Mouse (Mus musculus) intestine, embryonic 14.5 days (tissue): ENCODE data around the gene Prnp. TPM values are rescaled to one million over a fixed set of nuclear protein-coding genes. Genes with fewer than 3 reads are reported as not detected.
A peak's percentile ranks its signal among the peaks of the same experiment; 100 is the strongest.

Source experiments
- ATAC-seq: fragments of 200-750 bp; cut with Nextera tagmentation; replicated peaks from 2 replicates; pipeline ENCODE4 v1.8.0; 2017; ENCODE audit warnings: low read depth, moderate number of reproducible peaks, moderate TSS enrichment, moderate library complexity; ENCODE audit not compliant: low FRiP score, low TSS enrichment
- DNase-seq: peaks from one replicate; pipeline ENCODE4 v3.0.0-alpha.2; 2018; ENCODE audit warnings: low spot score
- H3K27ac ChIP-seq: fragments of 300-500 bp; sonication (generic); 2 replicates; pipeline ENCODE4 v1.5.1; 2014; ENCODE audit warnings: low read depth, mild to moderate bottlenecking, control low read depth
- H3K27me3 ChIP-seq: fragments of 300-500 bp; sonication (generic); replicated peaks from 2 replicates; pipeline ENCODE4 v1.6.1; 2014; ENCODE audit warnings: low read length, control low read depth; ENCODE audit not compliant: control insufficient read depth, insufficient read depth
- H3K36me3 ChIP-seq: fragments of 300-500 bp; sonication (generic); 2 replicates; pipeline ENCODE4 v1.6.1; 2014; ENCODE audit warnings: low read length, control low read depth; ENCODE audit not compliant: control insufficient read depth, insufficient read depth
- H3K4me1 ChIP-seq: fragments of 300-500 bp; sonication (generic); replicated peaks from 2 replicates; pipeline ENCODE4 v1.6.1; 2014; ENCODE audit warnings: low read length, control low read depth, mixed read lengths; ENCODE audit not compliant: control insufficient read depth, insufficient read depth
- H3K4me2 ChIP-seq: fragments of 300-500 bp; sonication (generic); 2 replicates; pipeline ENCODE4 v1.6.1; 2014; ENCODE audit warnings: low read length
- H3K4me3 ChIP-seq: fragments of 300-500 bp; sonication (generic); 2 replicates; pipeline ENCODE4 v1.5.1; 2014; ENCODE audit warnings: low read depth, low read length, control low read depth, mixed read lengths
- H3K9ac ChIP-seq: fragments of 300-500 bp; sonication (generic); 2 replicates; pipeline ENCODE4 v1.6.1; 2014; ENCODE audit warnings: mild to moderate bottlenecking, low read length
- H3K9me3 ChIP-seq: fragments of 300-500 bp; sonication (generic); 2 replicates; pipeline ENCODE4 v1.6.1; 2016; ENCODE audit warnings: low read length, control low read depth; ENCODE audit not compliant: control insufficient read depth
- WGBS: fragments of 180-500 bp; shearing (Covaris S2); extraction: QIAGEN DNeasy Blood & Tissue Kit; methylation state at CpG from one replicate; pipeline ENCODE4 v1.1.7; 2014; 5-methylcytosine and 5-hydroxymethylcytosine counted together
- polyA plus RNA-seq: library from polyadenylated mRNA; unstranded; fragments of >200 nt; fragmentation: Nextera tagmentation; extraction: Ambion mirVana; gene quantifications from 2 replicates; pipeline ENCODE4 v1.2.1, GENCODE M21; 2014

Gene Prnp
- 41.3 and 43.0 TPM in 2 replicates for polyA plus RNA-seq

DNA sequence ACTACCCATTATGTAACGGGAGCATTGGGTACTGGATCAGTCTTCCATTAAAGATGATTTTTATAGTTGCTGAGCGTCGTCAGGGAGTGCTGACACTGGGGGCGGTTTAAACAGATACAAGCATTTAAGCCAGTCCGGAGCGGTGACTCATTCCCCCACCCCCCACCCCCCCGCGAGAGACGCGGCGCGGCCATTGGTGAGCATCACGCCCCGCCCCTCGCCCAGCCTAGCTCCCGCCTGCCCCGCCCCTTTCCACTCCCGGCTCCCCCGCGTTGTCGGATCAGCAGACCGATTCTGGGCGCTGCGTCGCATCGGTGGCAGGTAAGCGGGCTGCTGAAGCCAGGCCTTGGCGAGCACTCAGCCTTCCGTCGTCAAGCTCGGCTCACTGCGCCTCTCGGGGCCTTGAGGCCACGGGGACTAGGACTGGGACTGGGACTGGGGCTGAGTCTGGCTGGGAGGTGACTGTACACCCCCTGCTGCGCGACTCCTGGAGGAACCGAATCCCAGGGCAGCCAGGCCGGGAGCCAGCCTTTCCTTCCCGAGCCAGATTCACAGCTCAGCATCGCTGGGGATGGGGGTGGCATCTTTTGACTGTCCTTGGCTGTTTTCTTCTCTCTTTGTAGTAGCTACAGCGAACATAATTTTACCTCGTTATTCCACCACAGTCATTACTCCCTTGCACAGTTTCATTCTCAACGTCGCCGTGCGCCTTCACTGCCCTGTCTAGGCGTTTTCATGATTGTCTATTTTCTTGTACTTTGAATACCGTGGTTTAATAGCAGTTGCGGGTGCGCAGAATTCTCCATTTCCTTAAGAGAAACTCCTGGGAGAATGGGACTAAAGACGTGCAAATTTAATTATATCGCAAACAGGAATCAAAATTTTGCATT, at the start of gene Prnp, which contains the start of gene Prn:
Gene Prnp, plus strand, starts transcription at position 246 of the 890 bp plus-strand sequence.
Gene Prn, plus strand, starts transcription at position 275 of the 890 bp plus-strand sequence.
- Histone ChIP-seq H3K27ac (peak within 1 kb of the TSS; percentile 64; the same call in 1 of the 2 replicates), H3K9me3 (no peaks in the 10 kb centered on the region), H3K4me2 (peak within 1 kb of the TSS; percentile 64), H3K27me3 (no peaks in the 10 kb centered on the region), H3K4me1 (peaks cover 8% of the 10 kb centered on the region), H3K4me3 (peak within 1 kb of the TSS; percentile 56), H3K36me3 (no peaks in the 10 kb centered on the region), H3K9ac (peak within 1 kb of the TSS; percentile 52)
- peak; percentile 95 for DNase-seq
- 5% methylated on average over 52 of the region's 52 CpGs for WGBS
- ATAC-seq, result peak; percentile 89

DNA sequence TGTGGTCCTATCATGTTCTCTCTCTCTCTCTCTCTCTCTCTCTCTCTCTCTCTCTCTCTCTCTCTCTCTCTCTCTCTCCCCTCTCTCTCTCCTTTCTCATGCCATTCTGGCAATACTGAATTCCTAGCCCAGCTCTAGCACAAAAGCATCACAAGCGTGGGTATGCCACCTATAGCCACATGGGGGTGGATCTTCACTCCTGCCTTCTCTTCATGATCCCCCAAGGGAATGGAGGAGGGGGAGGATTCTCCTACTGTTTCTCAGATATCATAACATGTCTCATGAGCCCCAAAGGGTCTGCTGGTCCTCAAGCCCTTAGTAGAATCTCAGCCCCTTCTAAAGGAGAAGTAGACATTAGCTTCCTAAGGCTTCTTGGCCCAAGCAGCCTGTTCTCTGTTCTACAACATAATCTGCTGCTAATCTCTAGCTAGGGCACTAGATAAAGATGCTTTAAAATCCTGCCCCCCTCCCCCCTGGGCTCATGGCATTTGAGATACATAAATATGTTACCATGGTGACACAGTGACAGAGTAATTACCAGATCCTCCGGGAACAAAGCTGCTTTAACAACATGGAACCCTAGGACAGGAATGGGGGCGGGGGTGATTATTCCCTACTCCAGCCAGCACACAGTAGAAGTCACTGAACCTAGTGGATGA, 47.0 kb upstream of the Prnp start:
- H3K36me3 ChIP-seq, result no peaks in the 10 kb centered on the region
- WGBS, result 55% methylated on average over 3 of the region's 3 CpGs
- no peaks in the 10 kb centered on the region for H3K27me3 ChIP-seq
- no peak for DNase-seq
- no peak overlapping the region for H3K4me3 ChIP-seq
- no peaks in the 10 kb centered on the region for H3K9me3 ChIP-seq
- no peak for ATAC-seq
- H3K4me2 ChIP-seq, result no peak overlapping the region
- H3K27ac ChIP-seq, result no peak overlapping the region
- no peaks in the 10 kb centered on the region for H3K4me1 ChIP-seq
- no peak overlapping the region for H3K9ac ChIP-seq

DNA sequence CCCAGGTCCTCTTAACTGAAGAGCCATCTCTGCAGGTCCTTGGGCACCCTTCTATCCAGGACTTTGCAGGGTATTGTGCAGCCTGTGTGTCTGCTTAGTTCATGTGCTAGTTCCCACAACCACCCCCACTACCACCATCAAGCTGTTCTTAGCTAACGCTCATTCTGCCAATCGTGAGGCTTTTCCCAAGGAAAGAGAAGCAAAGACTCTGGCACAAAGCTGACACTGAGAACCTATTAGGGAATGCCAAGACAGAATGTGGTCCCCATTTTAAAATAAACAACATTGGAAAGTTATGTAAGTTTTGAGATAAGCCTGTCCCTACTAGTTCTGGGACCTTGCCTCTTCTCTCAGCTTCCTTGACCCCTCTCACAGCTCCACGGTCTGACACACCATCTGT, 46.3 kb upstream of the Prnp start:
- 43% methylated on average over 3 of the region's 3 CpGs for WGBS
- no peak for ATAC-seq

DNA sequence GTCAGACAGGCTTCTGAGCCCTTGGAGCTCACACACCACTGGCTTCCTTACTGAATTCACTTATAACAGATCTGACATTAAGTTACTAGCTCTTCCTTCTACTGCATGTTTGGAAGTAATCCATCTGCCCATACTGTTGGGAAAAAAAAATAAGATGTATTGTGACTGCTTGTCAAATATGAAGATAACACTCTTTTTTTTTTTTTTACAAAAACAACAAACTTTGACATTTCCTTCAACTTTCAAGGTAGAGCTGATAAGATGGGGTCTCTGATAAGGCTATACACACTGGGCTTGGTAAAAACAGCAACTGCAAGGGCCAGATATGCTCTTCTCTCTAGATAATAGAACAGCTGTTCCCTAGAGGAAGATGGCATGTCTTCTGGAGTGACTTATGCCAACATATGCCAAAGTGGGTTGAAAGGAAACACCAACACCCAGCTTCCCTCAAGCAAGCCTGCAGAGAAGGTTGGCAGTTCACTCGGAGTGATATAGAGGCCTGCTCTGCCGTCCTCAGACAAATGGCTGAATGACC, 45.4 kb upstream of the Prnp start:
- no peaks in the 10 kb centered on the region for H3K27me3 ChIP-seq
- no peak overlapping the region for H3K27ac ChIP-seq
- no peak for DNase-seq
- H3K36me3 ChIP-seq, result no peaks in the 10 kb centered on the region
- no peak for ATAC-seq
- H3K4me2 ChIP-seq, result no peak overlapping the region
- H3K9ac ChIP-seq, result no peak overlapping the region
- no peak overlapping the region for H3K4me3 ChIP-seq
- H3K9me3 ChIP-seq, result no peaks in the 10 kb centered on the region
- H3K4me1 ChIP-seq, result no peaks in the 10 kb centered on the region
- 79% methylated on average over 2 of the region's 2 CpGs for WGBS

More for the DNA sequence above, 46.3 kb upstream of the Prnp start:
- Histone ChIP-seq H3K27me3 (no peaks in the 10 kb centered on the region), H3K9me3 (no peaks in the 10 kb centered on the region), H3K4me1 (no peaks in the 10 kb centered on the region), H3K36me3 (no peaks in the 10 kb centered on the region), H3K4me3 (no peak overlapping the region), H3K27ac (no peak overlapping the region), H3K9ac (no peak overlapping the region), H3K4me2 (no peak overlapping the region)
- no peak for DNase-seq

DNA sequence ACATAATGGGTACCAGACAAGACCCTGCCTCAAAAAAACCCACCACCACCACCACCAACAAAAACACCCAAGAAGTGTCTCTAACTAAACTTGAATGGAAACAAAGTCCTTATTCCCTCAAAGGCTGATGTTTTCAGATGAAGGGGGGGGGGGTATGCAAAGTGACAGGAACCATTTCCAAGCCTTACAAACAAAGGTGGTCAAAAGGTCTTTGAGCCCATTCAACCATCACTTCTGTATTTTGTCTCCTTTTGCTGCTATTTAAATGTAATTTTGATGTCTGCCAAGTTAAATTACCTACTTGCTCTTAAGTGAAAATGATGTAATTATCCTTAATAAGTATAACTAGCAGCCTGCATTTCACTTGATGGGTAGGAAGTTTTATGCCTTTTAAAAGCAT, 43.1 kb upstream of the Prnp start:
- DNase-seq (no peak), ATAC-seq (no peak)
- no peak overlapping the region for H3K27ac ChIP-seq
- H3K36me3 ChIP-seq, result no peaks in the 10 kb centered on the region
- H3K4me2 ChIP-seq, result no peak overlapping the region
- no peaks in the 10 kb centered on the region for H3K4me1 ChIP-seq
- no peak overlapping the region for H3K9ac ChIP-seq
- no peak overlapping the region for H3K4me3 ChIP-seq
- no peaks in the 10 kb centered on the region for H3K9me3 ChIP-seq
- no peaks in the 10 kb centered on the region for H3K27me3 ChIP-seq

DNA sequence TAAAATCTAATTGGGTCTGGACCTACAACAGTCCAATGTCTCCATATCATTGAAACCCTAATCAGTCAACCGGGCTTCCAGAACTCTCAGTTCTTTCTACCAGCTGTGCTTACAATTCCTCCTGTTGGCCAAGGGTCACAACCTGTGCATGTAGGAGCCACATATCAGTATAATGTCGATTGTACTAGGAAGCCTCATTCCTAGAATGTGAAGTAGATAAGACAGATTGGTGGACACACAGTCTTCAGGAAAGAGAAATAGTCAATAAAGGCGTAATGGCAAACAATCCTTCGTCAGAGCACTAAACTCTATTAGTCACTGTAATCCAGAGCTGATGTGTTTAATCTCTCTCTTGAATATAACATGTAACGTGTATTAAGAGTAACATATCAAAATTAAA, 40.7 kb upstream of the Prnp start:
- DNase-seq, result no peak
- H3K4me3 ChIP-seq, result no peak overlapping the region
- no peak overlapping the region for H3K4me2 ChIP-seq
- no peak overlapping the region for H3K9ac ChIP-seq
- no peaks in the 10 kb centered on the region for H3K4me1 ChIP-seq
- no peaks in the 10 kb centered on the region for H3K36me3 ChIP-seq
- H3K9me3 ChIP-seq, result no peaks in the 10 kb centered on the region
- no peak overlapping the region for H3K27ac ChIP-seq
- no peak for ATAC-seq
- WGBS, result 76% methylated on average over 5 of the region's 5 CpGs
- no peaks in the 10 kb centered on the region for H3K27me3 ChIP-seq

DNA sequence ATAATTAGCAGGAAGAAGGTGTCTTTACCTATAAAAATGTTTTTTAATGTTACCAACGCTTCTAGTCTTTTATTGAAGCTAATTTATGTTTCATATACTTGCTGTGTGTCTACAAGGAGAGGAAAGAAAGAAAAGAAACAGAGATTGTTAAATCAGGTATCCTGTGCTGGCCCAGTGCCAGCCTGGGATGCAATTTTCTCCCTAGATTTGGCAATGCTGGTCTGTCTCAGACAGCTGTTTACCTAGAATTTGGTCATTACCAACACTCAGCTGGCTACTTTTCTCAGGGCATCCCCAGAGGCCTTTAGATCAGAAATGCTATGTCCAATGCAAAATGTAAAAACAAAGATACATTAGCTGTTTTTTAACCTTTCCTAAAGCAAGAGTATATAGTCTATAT, 36.4 kb upstream of the Prnp start:
- H3K4me3 ChIP-seq, result no peak overlapping the region
- no peak overlapping the region for H3K4me2 ChIP-seq
- H3K27ac ChIP-seq, result no peak overlapping the region
- ATAC-seq (no peak), DNase-seq (no peak)
- H3K27me3 ChIP-seq, result no peaks in the 10 kb centered on the region
- no peaks in the 10 kb centered on the region for H3K36me3 ChIP-seq
- H3K9me3 ChIP-seq, result no peaks in the 10 kb centered on the region
- H3K4me1 ChIP-seq, result no peaks in the 10 kb centered on the region
- H3K9ac ChIP-seq, result no peak overlapping the region
- WGBS, result 56% methylated on average over 1 of the region's 1 CpGs

DNA sequence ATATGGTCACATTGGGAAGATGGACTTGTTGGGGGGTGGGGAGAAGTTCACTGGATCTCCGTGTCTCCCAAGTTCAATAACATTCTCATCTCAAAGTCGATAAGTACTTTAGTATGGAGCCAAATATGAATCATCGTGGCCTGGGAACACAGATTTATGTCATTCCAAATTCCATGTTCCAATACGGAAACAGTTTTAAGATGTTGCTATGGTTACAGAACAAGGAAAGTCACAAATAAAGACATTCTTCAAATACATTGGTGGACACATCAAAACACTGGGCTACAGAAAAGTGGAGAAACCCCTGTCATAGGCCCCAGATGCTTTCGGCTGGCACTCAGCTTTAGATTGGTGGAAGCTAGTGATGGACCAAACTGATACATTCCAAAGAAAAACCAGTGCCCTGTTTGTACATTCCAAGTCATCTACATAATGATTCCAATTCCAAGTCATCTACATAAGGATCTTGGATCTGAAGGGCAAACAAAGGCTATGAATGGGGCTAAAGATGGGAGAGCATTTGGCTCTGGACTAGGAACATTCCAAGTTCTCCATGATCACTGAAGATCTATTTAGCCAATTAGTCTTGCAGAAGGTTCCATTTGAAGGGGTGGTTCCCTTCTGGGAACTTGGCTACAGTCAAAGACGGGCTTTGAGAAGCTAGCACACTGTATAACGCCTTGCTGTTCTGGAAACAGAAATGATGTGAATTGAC, 33.0 kb upstream of the Prnp start:
- DNase-seq, result no peak
- H3K4me1 ChIP-seq, result no peaks in the 10 kb centered on the region
- no peak overlapping the region for H3K27ac ChIP-seq
- 89% methylated on average over 7 of the region's 7 CpGs for WGBS
- no peak overlapping the region for H3K4me2 ChIP-seq
- H3K9ac ChIP-seq, result no peak overlapping the region
- H3K27me3 ChIP-seq, result no peaks in the 10 kb centered on the region
- no peak for ATAC-seq
- no peaks in the 10 kb centered on the region for H3K36me3 ChIP-seq
- H3K9me3 ChIP-seq, result no peaks in the 10 kb centered on the region
- no peak overlapping the region for H3K4me3 ChIP-seq
